Mouse (Mus musculus) heart, postnatal 10 days (tissue): ENCODE measurements around the gene Tmem175. TPM values are rescaled to one million over a fixed set of nuclear protein-coding genes. Genes with fewer than 3 reads are reported as not detected.

Experiments
- DNase-seq, 2 experiments: peaks; one replicate each; pipeline ENCODE4 v3.0.0; 2021
- intact Hi-C: fragments of 180-260 bp; cut with DNase I; formaldehyde crosslinking; loops from one replicate; pipeline ENCODE4 v1.15.1; 2025
- total RNA-seq, 2 experiments: library from RNA; stranded (reverse); gene quantifications; 2 replicates each; pipeline ENCODE4 v1.2.3; 2021

The Tmem175 gene
- total RNA-seq, 2 experiments from 2014 or later = 10.2 to 10.3 TPM

GRCm38 (mm10) chr5:108675251-108675816 is 45.8 kb downstream of the Tmem175 start, which contains the start of gene Slc26a1:
Slc26a1 (minus strand) TSS chr5:108675569.
- intact Hi-C loops = no loop called here
- DNase-seq = no peak

DNA sequence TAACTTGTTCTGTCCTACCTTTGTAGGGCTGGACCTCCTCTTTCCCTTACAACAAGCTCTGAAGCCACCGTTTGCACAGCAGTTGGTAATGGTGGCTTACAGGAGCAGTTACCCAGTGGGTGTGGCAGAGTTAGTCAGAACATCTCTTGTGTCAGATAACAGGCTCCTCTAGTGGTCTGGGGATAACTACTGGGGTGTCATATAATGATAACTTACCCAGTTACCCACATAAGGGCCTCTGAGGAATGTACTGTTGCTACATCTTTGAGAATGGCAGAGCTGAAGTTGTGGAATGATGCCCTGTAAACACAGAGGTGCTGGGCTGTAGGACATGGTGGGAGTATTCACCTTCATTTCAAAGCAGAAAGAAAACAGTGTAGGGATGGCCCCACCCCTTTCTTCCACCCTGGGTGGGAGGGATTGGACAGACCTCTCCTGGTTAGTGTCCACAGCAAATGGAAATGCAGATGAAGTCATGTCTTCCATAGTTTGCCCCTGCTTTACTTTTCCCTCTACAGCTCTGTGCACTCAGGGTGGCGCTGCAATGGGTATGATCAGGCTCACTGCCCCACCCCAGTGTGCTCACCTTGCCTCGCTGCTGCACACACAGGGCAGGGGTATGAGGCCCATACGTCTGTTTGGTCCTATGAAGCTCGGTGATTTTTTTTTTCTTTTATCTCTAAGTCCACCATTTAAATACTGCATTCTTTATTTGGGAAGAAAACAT is 47.4 kb downstream of the Tmem175 start:
- no peak for DNase-seq
- intact Hi-C loops = no loop called here

DNA sequence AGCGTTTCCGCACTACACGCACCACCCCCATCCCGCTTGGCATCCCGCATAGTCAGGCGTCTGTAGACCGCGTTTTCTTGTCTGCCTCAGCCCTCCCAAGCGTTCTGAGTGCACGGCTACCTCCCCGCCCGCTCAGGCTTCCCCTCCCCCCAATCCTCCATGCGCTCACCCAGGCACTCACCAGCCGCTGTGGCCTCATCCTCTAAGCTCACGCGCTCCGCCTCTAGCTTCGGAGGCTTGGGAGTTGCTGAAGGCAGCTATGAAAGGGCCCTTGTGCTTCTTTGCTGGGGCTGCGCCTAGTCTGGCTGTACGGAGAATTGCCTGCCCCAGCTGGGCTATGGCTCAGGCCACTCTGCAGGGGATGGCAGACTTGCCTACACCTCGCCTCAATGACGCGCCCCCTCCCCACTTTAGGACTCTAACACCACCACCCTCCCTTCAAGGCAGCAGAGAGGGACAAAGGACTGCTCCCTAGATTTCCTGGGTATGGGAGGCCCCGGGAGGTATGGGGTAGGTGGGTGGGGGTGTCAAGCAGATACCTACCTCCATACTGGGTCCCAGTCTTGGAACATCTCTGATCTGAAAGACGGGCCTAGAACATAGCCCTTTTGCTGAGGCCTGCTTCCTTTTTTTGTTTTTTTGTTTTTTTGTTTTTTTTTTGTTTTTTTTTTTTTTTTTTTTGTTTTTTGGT is 48.2 kb downstream of the Tmem175 start:
- intact Hi-C loops = no loop called here
- peak; percentile 61 to 71 for DNase-seq

DNA sequence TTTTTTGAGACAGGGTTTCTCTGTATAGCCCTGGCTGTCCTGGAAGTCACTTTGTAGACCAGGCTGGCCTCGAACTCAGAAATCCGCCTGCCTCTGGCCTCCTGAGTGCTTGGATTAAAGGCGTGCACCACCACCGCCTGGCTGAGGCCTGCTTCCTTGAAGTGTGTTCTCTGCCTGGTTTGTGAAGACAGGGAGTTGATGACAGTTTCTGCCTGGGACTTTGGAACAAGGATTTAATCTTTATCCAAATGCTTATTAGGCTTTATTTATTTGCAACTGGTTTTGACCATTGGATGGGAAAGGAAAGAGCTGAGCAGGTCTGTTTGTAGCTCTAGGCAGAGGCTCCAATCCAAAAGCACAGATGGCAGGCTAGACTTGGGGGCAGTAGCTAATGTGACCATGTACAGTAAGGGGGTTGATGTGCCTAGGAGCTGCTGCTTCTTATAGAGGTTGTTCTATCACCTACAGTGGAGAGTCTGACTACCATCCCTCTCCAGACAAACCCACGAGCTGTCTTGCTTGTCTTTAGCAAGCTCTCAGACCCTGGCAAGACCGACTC is 48.8 kb downstream of the Tmem175 start:
- no peak for DNase-seq
- intact Hi-C loops = no loop called here

- no peak for DNase-seq
- intact Hi-C loops = no loop called here
Measured at GRCm38 (mm10) chr5:108679909-108680308, 50.3 kb downstream of the Tmem175 start.

- intact Hi-C loops = no loop called here
- no peak for DNase-seq
Measured at GRCm38 (mm10) chr5:108680871-108681270, 51.3 kb downstream of the Tmem175 start.

- DNase-seq = no peak
- intact Hi-C loops = no loop called here
Measured at GRCm38 (mm10) chr5:108689091-108689490, 59.5 kb downstream of the Tmem175 start.

DNA sequence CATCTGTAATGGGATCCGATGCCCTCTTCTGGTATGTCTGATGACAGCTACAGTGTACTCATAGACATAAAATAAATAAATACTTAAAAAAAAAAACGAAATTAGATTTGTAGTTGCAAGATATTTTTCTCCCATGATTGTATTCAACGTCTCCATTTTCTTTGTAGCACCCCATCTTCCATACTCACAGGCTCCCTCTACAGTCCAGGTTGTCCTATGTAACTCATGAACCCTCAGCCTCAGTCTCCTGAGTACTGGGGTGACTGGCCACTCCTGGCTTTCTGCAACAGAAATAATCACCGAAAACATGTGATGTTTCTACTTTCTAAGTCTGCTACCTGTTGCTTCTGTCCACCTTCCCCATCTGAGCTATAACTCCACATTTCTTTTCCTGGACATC is 61.6 kb downstream of the Tmem175 start:
- intact Hi-C loops = loop anchor here (5.0 kb wide), 1 partner anchor 36 kb away; no protein-coding TSS in a partner anchor
- no peak for DNase-seq

DNA sequence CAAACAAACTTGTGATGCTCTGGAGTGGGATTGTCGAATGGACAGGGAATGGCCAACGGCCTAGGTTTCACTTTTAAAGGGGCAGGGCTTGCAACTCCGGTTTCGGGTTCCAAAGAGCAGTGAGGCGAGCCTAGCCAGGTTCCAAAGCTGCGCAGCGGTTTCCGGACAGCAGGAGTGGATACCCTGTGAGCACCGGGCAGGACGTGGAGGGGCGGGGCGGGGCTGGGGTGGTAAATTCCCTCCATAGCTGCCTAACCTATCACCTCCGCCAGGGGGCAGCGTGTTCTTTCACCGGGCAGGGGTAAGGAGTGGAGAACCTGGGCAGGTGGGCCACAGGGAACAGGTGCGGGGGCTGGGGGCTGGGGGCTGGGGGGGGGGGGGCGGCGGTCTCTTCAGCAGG is 62.7 kb downstream of the Tmem175 start, which contains the start of gene Fgfrl1:
Gene Fgfrl1 (plus strand): TSS at position 112 of the 400 bp plus-strand sequence.
- DNase-seq = peak; percentile 42 to 74
- intact Hi-C loops = loop anchor here (5.0 kb wide), 1 partner anchor 35 kb away; no protein-coding TSS in a partner anchor

DNA sequence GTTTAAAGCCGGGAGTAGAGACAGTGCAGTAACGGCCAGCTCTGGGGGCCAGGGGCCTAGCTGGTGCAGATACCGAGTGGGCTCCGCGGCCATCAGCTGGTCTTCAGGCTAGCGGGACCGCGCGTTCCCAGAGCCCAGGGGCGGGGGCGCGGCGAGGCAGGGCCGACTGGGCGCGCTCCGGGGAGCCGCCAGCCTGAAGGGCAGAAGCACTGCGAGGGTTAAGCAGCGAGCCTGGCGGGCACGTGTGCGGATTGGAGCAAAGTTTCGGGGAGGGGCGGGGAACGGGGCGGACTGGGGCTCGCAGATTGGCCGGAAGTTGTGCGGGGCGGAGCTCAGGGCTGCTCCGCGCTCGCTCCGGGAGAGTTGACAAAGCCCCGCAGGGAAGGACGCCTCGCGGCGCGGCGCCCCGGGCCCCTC is 64.3 kb downstream of the Tmem175 start:
- intact Hi-C loops = loop anchor here (5.0 kb wide), 1 partner anchor 33 kb away; no protein-coding TSS in a partner anchor
- DNase-seq = peak; percentile 91

- intact Hi-C loops = loop anchor here (5.0 kb wide), 1 partner anchor 33 kb away; no protein-coding TSS in a partner anchor
- peak; percentile 37 to 46 for DNase-seq
Measured at GRCm38 (mm10) chr5:108694352-108695261, 65.0 kb downstream of the Tmem175 start.

- DNase-seq = no peak
- intact Hi-C loops = no loop called here
Measured at GRCm38 (mm10) chr5:108695861-108696260, 66.3 kb downstream of the Tmem175 start.

DNA sequence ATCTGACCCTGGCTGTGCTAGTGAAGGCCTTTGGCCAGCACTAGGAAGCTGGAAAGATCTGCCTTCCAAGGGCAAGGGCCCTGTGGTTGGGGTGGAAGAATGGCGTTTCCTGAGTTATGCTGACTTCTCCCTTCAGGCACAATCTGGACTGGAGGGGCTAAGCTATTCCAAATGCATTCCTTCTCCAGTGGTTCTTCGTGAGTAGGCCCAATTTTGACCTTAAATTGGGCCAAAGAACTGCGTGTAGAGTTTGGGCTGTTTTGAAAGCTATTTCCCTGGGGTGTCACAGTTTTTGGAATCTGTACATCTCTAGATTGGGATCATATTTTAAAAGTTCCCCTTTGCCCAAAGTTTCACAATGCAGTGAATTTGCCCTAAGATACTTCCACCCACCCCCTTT is 67.0 kb downstream of the Tmem175 start:
- no peak for DNase-seq
- intact Hi-C loops = no loop called here

- DNase-seq = no peak
- intact Hi-C loops = no loop called here
Measured at GRCm38 (mm10) chr5:108697341-108697753, 67.8 kb downstream of the Tmem175 start.

Other genes with a start within 250 kb of the Tmem175 start
- gene Pde6b, start 241.4 kb upstream of the Tmem175 start, total RNA-seq = not detected
- 100 to 1,000 TPM; 857 to 862 TPM for gene Atp5k, start 195.3 kb upstream of the Tmem175 start, total RNA-seq
- gene Mfsd7a, start 180.9 kb upstream of the Tmem175 start, total RNA-seq = 1 to 10 TPM in 1 of 2 experiments, under 1 TPM in 1; 0.77 to 1.3 TPM
- 10 to 100 TPM; 46.2 to 54.8 TPM for gene Pcgf3, start 168.5 kb upstream of the Tmem175 start, total RNA-seq
- gene Cplx1, start 79.7 kb upstream of the Tmem175 start, total RNA-seq = under 1 TPM in 1 of 2 experiments, not detected in 1; 0.38 TPM
- 10 to 100 TPM; 35.8 to 37.6 TPM for gene Gak, start within 50 bp of the Tmem175 start, total RNA-seq
- 10 to 100 TPM; 13.2 to 14.6 TPM for gene Idua, start 30.6 kb downstream of the Tmem175 start, total RNA-seq
- gene Dgkq, start 39.9 kb downstream of the Tmem175 start, total RNA-seq = 10 to 100 TPM; 12.8 to 13.4 TPM
- gene Slc26a1, start 45.8 kb downstream of the Tmem175 start, total RNA-seq = under 1 TPM in 1 of 2 experiments, not detected in 1; 0.17 TPM
- gene Fgfrl1, start 62.6 kb downstream of the Tmem175 start, total RNA-seq = 10 to 100 TPM; 18.0 to 24.2 TPM
- gene Rnf212, start 145.2 kb downstream of the Tmem175 start, total RNA-seq = not detected
- not detected for gene Tmed11, start 165.6 kb downstream of the Tmem175 start, total RNA-seq
- gene Vmn2r8, start 179.1 kb downstream of the Tmem175 start, total RNA-seq = not detected
- gene Vmn2r9, start 222.8 kb downstream of the Tmem175 start, total RNA-seq = not detected